Mouse (Mus musculus) CH12.LX (cell line): ENCODE data around the gene Pdss2. TPM values are rescaled to one million over a fixed set of nuclear protein-coding genes. Genes with fewer than 3 reads are reported as not detected.

Source experiments
- DNase-seq: peaks from one replicate; pipeline ENCODE4 v3.0.0-alpha.2; 2013; ENCODE audit errors: extremely low read depth
- H3K27ac ChIP-seq: 2 replicates; pipeline ENCODE4 v1.5.1; 2012; ENCODE audit warnings: low read depth, mild to moderate bottlenecking, control low read depth, moderate library complexity; ENCODE audit not compliant: insufficient read depth
- H3K27me3 ChIP-seq: replicated peaks from 2 replicates; pipeline ENCODE3; 2012; ENCODE audit warnings: inconsistent platforms
- H3K36me3 ChIP-seq, 2 experiments: replicated peaks in 1 of 2; 2 replicates each; pipeline versions ENCODE3 to v1.6.1; 2012; ENCODE audit warnings: inconsistent platforms in 1 of 2, low read length in 1 of 2, mild to moderate bottlenecking in 1 of 2, mixed read lengths in 1 of 2, moderate library complexity in 1 of 2; ENCODE audit not compliant: control insufficient read depth in 1 of 2, insufficient read depth in 1 of 2
- H3K4me1 ChIP-seq, 2 experiments: 2 replicates each; pipeline ENCODE4 v1.6.1; 2012; ENCODE audit warnings: inconsistent platforms in 1 of 2, moderate library complexity in 1 of 2; ENCODE audit not compliant: insufficient read depth in 2 of 2, control insufficient read depth in 1 of 2
- H3K4me2 ChIP-seq: 2 replicates; pipeline ENCODE4 v1.6.1; 2012; ENCODE audit warnings: low read depth, mild to moderate bottlenecking, control low read depth; ENCODE audit not compliant: poor library complexity, insufficient read depth, severe bottlenecking
- H3K4me3 ChIP-seq, 3 experiments: fragments of 150-350 bp in 1 of 3; sonication (generic) in 1 of 3; replicated peaks in 1 of 3; 2 replicates each; pipeline versions ENCODE3 to v1.5.1; 2011 to 2012; ENCODE audit warnings: low read depth in 2 of 3, low read length in 2 of 3, mild to moderate bottlenecking in 2 of 3, moderate library complexity in 2 of 3, control low read depth in 1 of 3, improper control_type of control experiment in 1 of 3, inconsistent platforms in 1 of 3, mixed read lengths in 1 of 3; ENCODE audit not compliant: poor library complexity in 1 of 3
- H3K79me2 ChIP-seq: replicated peaks from 2 replicates; pipeline ENCODE4 v1.6.1; 2012; ENCODE audit warnings: mild to moderate bottlenecking, moderate library complexity; ENCODE audit not compliant: control insufficient read depth, poor library complexity, insufficient read depth, severe bottlenecking; ENCODE audit errors: extremely low read depth
- H3K9ac ChIP-seq: 2 replicates; pipeline ENCODE4 v1.6.1; 2012; ENCODE audit warnings: low read depth, mild to moderate bottlenecking, control low read depth, moderate library complexity; ENCODE audit not compliant: insufficient read depth
- H3K9me3 ChIP-seq: replicated peaks from 2 replicates; pipeline ENCODE3; 2012; ENCODE audit warnings: low read length, inconsistent platforms, mixed read lengths
- CHD2 ChIP-seq: IDR thresholded peaks from 2 replicates; pipeline ENCODE4 v1.6.1; 2011; ENCODE audit warnings: low read length, improper control_type of control experiment
- CTCF ChIP-seq, 2 experiments: IDR thresholded peaks in 1 of 2; conservative IDR thresholded peaks in 1 of 2; 2 replicates each; pipeline ENCODE4 v1.5.1; 2011 to 2012; ENCODE audit warnings: low read depth in 2 of 2, low read length in 2 of 2, improper control_type of control experiment in 1 of 2, inconsistent platforms in 1 of 2, mild to moderate bottlenecking in 1 of 2, moderate library complexity in 1 of 2
- E2F4 ChIP-seq: IDR thresholded peaks from 2 replicates; pipeline ENCODE4 v1.6.1; 2011; ENCODE audit warnings: low read depth, low read length, improper control_type of control experiment; ENCODE audit not compliant: insufficient replicate concordance
- ELF1 ChIP-seq: IDR thresholded peaks from 2 replicates; pipeline ENCODE4 v1.6.1; 2014; ENCODE audit warnings: low read depth, mild to moderate bottlenecking, inconsistent platforms, low read length, improper control_type of control experiment
- ETS1 ChIP-seq: conservative IDR thresholded peaks from 2 replicates; pipeline ENCODE4 v1.6.1; 2012; ENCODE audit warnings: low read depth, mild to moderate bottlenecking, inconsistent platforms, low read length, improper control_type of control experiment, moderate library complexity
- HCFC1 ChIP-seq: IDR thresholded peaks from 2 replicates; pipeline ENCODE4 v1.6.1; 2012; ENCODE audit warnings: low read depth, mild to moderate bottlenecking, inconsistent platforms, low read length, improper control_type of control experiment
- JUN ChIP-seq: IDR thresholded peaks from 2 replicates; pipeline ENCODE4 v1.6.1; 2011; ENCODE audit warnings: low read depth, mild to moderate bottlenecking, low read length, improper control_type of control experiment, moderate library complexity; ENCODE audit not compliant: insufficient read depth
- KAT2A ChIP-seq: IDR thresholded peaks from 2 replicates; pipeline ENCODE4 v1.6.1; 2012; ENCODE audit warnings: low read length, improper control_type of control experiment, inconsistent platforms; ENCODE audit not compliant: insufficient replicate concordance
- MAFK ChIP-seq: IDR thresholded peaks from 2 replicates; pipeline ENCODE4 v1.6.1; 2011; ENCODE audit warnings: low read length, improper control_type of control experiment; ENCODE audit not compliant: insufficient replicate concordance
- MAX ChIP-seq: IDR thresholded peaks from 2 replicates; pipeline ENCODE4 v1.6.1; 2011; ENCODE audit warnings: low read length, improper control_type of control experiment
- MEF2A ChIP-seq: IDR thresholded peaks from 2 replicates; pipeline ENCODE4 v1.6.1; 2014; ENCODE audit warnings: low read depth, mild to moderate bottlenecking, inconsistent platforms, low read length, improper control_type of control experiment, borderline replicate concordance
- MYC ChIP-seq: IDR thresholded peaks from 2 replicates; pipeline ENCODE4 v1.6.1; 2011; ENCODE audit warnings: low read depth, mild to moderate bottlenecking, improper control_type of control experiment, low read length
- PAX5 ChIP-seq: IDR thresholded peaks from 2 replicates; pipeline ENCODE4 v1.6.1; 2012; ENCODE audit warnings: low read length, inconsistent platforms, mixed read lengths
- RAD21 ChIP-seq: IDR thresholded peaks from 2 replicates; pipeline ENCODE4 v1.6.1; 2011; ENCODE audit warnings: low read depth, mild to moderate bottlenecking, low read length, improper control_type of control experiment, moderate library complexity
- SIN3A ChIP-seq: IDR thresholded peaks from 2 replicates; pipeline ENCODE4 v1.6.1; 2012; ENCODE audit warnings: low read length, improper control_type of control experiment, inconsistent platforms
- SMC3 ChIP-seq: IDR thresholded peaks from 2 replicates; pipeline ENCODE4 v1.6.1; 2011; ENCODE audit warnings: low read depth, low read length, improper control_type of control experiment
- TBP ChIP-seq: conservative IDR thresholded peaks from 2 replicates; pipeline ENCODE4 v1.6.1; 2011; ENCODE audit warnings: low read depth, low read length, improper control_type of control experiment
- TCF12 ChIP-seq: IDR thresholded peaks from 2 replicates; pipeline ENCODE4 v1.6.1; 2014; ENCODE audit warnings: low read depth, mild to moderate bottlenecking, inconsistent platforms, low read length, improper control_type of control experiment
- UBTF ChIP-seq: IDR thresholded peaks from 2 replicates; pipeline ENCODE4 v1.6.1; 2012; ENCODE audit warnings: low read depth, mild to moderate bottlenecking, inconsistent platforms, low read length, improper control_type of control experiment, moderate library complexity
- USF2 ChIP-seq: conservative IDR thresholded peaks from 2 replicates; pipeline ENCODE4 v1.6.1; 2011; ENCODE audit warnings: low read depth, low read length, improper control_type of control experiment
- ZKSCAN1 ChIP-seq: IDR thresholded peaks from 2 replicates; pipeline ENCODE4 v1.6.1; 2012; ENCODE audit warnings: low read depth, inconsistent platforms, low read length, improper control_type of control experiment, borderline replicate concordance
- ZMIZ1 ChIP-seq: IDR thresholded peaks from 2 replicates; pipeline ENCODE4 v1.6.1; 2012; ENCODE audit warnings: low read depth, mild to moderate bottlenecking, inconsistent platforms, low read length, improper control_type of control experiment
- dilution Hi-C: fragments of 300-500 bp; cut with MboI; formaldehyde crosslinking; loops from 2 replicates; pipeline ENCODE4 v1.14.3; 2020; ENCODE audit warnings: low sequenced_read_pairs; ENCODE audit not compliant: extremely low pct_unique_long_range_greater_than_20kb, extremely low pct_ligation_motif_present
- in situ Hi-C: fragments of 300-500 bp; cut with MboI; formaldehyde crosslinking; loops from 3 replicates; pipeline ENCODE4 v1.14.3; 2019; ENCODE audit warnings: low sequenced_read_pairs, low pct_ligation_motif_present, low pct_unique_long_range_greater_than_20kb, mixed read lengths
- polyA plus RNA-seq: library from polyadenylated mRNA; unstranded; fragments of >175 nt; gene quantifications from 2 replicates; pipeline ENCODE4 v1.2.1, GENCODE M21; 2012; ENCODE audit warnings: low read depth; ENCODE audit not compliant: insufficient read length
- total RNA-seq, 2 experiments: library from RNA; depleted of rRNA; stranded (reverse); fragments of 300-350 nt in 1 of 2; fragments of >200 nt in 1 of 2; gene quantifications; 2 replicates each; pipeline ENCODE4 v1.2.3; 2012 to 2014

Pdss2 gene
- total and polyA plus RNA-seq, 3 experiments: 11.1 to 17.9 (median 14.3) TPM

DNA sequence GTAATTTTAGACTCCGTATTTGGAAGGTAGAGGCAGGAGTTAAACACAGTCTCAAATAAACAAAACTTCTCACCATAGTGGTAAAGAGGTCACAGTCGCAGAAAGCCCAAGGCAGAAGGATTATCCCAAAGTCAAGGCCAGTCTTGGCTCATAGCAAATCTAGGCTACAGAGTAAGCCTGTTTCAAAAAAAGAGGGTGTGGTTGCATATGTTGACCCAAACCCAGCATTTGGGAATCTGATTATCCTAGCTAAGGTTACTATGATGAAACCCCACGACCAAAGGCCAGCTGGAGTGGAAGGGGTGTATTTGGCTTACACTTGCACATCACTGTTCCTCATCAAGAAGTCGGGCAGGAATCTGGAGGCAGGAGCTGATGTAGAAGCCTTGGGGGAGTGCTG is 267.0 kb downstream of the Pdss2 start:
- H3K79me2 ChIP-seq: peaks cover 48% of the 10 kb centered on the region
- TF ChIP-seq TCF12 (no peak), MAX (no peak), TBP (no peak), SMC3 (no peak), JUN (no peak), RAD21 (no peak), HCFC1 (no peak), CHD2 (no peak)
- TF ChIP-seq, all 38 proteins: peak for 0
- H3K9me3 ChIP-seq: no peaks in the 10 kb centered on the region
- no peak for DNase-seq
- no peak overlapping the region for H3K4me2 ChIP-seq
- dilution Hi-C loops: no loop called here
- H3K4me1 ChIP-seq: peaks cover 36 to 81% of the 10 kb centered on the region in 2 experiments
- in situ Hi-C loops: no loop called here
- peaks cover 0 to 16% of the 10 kb centered on the region in 2 experiments for H3K36me3 ChIP-seq
- H3K4me3 ChIP-seq: no peak overlapping the region
- no peak overlapping the region for H3K9ac ChIP-seq
- H3K27ac ChIP-seq: no peak overlapping the region
- H3K27me3 ChIP-seq: no peaks in the 10 kb centered on the region

DNA sequence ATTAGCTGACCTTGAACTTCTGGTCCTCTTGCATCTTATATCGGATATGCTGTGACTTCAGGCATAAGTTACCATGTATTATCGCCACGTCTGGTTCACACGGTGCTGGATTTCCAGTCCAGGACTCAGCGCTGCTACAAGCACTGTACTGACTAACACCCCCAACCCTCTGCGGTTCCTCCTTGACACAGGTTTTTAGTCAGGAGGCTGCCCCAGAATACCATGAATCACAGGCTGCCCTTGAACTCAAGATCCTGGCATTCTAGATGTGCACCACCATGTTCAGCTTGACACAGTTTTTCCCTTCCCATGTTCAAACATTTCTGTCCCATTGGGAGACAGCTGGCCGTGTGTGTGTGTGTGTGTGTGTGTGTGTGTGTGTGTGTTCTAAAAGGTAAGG is 267.9 kb downstream of the Pdss2 start:
- no peak overlapping the region for H3K27ac ChIP-seq
- TF ChIP-seq MEF2A (no peak), MYC (no peak), ETS1 (no peak), ELF1 (no peak), KAT2A (no peak), CHD2 (no peak), CTCF (conservative IDR thresholded peaks at IDR 0.05 in 1 of 2, IDR thresholded peaks at IDR 0.05 in 1 of 2; ENCODE audit: low read depth in 2 of 2, low read length in 2 of 2) (no peak), MAFK (no peak), PAX5 (no peak), ZMIZ1 (no peak), E2F4 (no peak), UBTF (no peak), SIN3A (no peak), USF2 (no peak), ZKSCAN1 (no peak)
- TF ChIP-seq, all 38 proteins: peak for 0
- in situ Hi-C loops (no loop called here), dilution Hi-C loops (no loop called here)
- Histone ChIP-seq H3K4me1 (peaks cover 31 to 73% of the 10 kb centered on the region in 2 experiments), H3K4me3 (no peak overlapping the region), H3K79me2 (peaks cover 42% of the 10 kb centered on the region), H3K9ac (no peak overlapping the region), H3K4me2 (no peak overlapping the region), H3K9me3 (no peaks in the 10 kb centered on the region), H3K36me3 (peaks cover 1 to 23% of the 10 kb centered on the region in 2 experiments), H3K27me3 (no peaks in the 10 kb centered on the region)
- no peak for DNase-seq
